Mouse (Mus musculus): ENCODE data around the gene Tmem265.

DNA sequence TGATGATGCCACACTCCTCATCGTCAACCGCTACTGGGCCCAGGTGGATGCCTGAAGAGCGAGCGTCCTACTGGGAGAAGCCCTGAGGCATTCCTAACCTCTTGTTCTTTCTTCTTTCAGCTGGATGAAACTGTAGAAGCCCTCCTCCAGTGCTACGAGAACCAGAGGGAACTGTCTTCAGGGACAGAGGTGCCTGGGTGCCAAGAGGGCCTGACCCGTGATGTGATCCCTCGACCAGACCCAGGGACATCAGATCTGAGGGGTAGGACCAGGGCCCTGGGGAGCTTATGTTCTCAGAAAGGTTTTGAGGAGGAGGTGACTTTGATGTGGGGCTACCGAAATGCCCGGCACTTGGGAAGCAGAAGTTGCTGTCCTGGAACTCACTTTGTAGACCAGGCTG, 28.4 kb downstream of the Tmem265 start:
- no peak for TF ChIP-seq CTCF (IDR thresholded peaks at IDR 0.05; ENCODE audit: low read depth, low read length)
- TF ChIP-seq POLR2AphosphoS5 (IDR thresholded peaks at IDR 0.05; ENCODE audit: insufficient replicate concordance, low read depth, low read length): no peak
- no peak for TF ChIP-seq TAL1 (conservative IDR thresholded peaks at IDR 0.05; ENCODE audit: low read depth, low read length)

Data from G1E (cell line).